Mouse (Mus musculus) erythroblast, embryonic 14.5 days (primary cell): Measurements from ENCODE around the gene Eaf1. TPM values are rescaled to one million over a fixed set of nuclear protein-coding genes. Genes with fewer than 3 reads are reported as not detected.

Source experiments
- H3K27me3 ChIP-seq: 2 replicates; pipeline ENCODE4 v1.6.1; 2012; ENCODE audit warnings: inconsistent platforms; ENCODE audit not compliant: control insufficient read depth
- H3K36me3 ChIP-seq: 2 replicates; pipeline ENCODE4 v1.6.1; 2012; ENCODE audit warnings: mild to moderate bottlenecking, inconsistent platforms; ENCODE audit not compliant: control insufficient read depth
- H3K4me1 ChIP-seq: 2 replicates; pipeline ENCODE4 v1.6.1; 2012; ENCODE audit warnings: inconsistent platforms; ENCODE audit not compliant: control insufficient read depth
- H3K4me3 ChIP-seq: replicated peaks from 2 replicates; pipeline ENCODE3; 2012; ENCODE audit warnings: moderate library complexity, mild to moderate bottlenecking, inconsistent platforms
- H3K9me3 ChIP-seq: 2 replicates; pipeline ENCODE4 v1.6.1; 2012; ENCODE audit warnings: low read length, inconsistent platforms, mixed read lengths; ENCODE audit not compliant: control insufficient read depth
- GATA1 ChIP-seq: IDR thresholded peaks from 2 replicates; pipeline ENCODE4 v1.6.1; 2012; ENCODE audit warnings: low read length, inconsistent platforms, mixed read lengths
- TAL1 ChIP-seq: IDR thresholded peaks from 3 replicates; pipeline ENCODE4 v1.6.1; 2012; ENCODE audit warnings: low read length, inconsistent platforms, mixed read lengths
- polyA plus RNA-seq: library from polyadenylated mRNA; stranded (reverse); fragments of >175 nt; gene quantifications from 2 replicates; pipeline ENCODE4 v1.2.3, GENCODE M21; 2012

The Eaf1 gene
- polyA plus RNA-seq, 1 experiment: 27.2 TPM

DNA sequence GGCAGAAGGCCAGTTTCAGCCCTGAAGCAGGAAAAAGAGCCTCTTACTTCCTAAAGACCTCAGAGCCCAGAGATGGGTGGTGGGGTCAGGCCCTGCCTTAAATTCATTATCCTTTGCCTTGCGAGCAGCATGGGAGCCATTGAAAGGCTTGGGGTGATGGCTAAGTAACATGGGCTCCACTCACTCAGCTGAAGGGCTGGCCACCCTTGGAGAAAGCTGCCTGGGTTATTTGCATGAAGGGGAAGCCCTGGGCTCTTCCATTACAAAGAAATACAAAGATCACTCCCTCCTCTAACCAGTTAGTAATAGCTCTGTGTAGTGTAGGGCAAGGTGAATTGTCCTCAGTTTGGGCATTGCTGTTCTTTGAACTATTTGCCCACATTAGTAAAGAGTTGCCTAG is 5.3 kb downstream of the Eaf1 start:
- no peak overlapping the region for H3K4me3 ChIP-seq
- H3K36me3 ChIP-seq: peaks cover 79% of the 10 kb centered on the region
- peaks cover 34% of the 10 kb centered on the region for H3K4me1 ChIP-seq
- no peaks in the 10 kb centered on the region for H3K9me3 ChIP-seq
- no peak for TF ChIP-seq TAL1
- no peak for TF ChIP-seq GATA1
- H3K27me3 ChIP-seq: no peaks in the 10 kb centered on the region

- Histone ChIP-seq H3K36me3 (peaks cover 100% of the 10 kb centered on the region), H3K9me3 (no peaks in the 10 kb centered on the region), H3K4me1 (peaks cover 6% of the 10 kb centered on the region), H3K4me3 (no peak overlapping the region), H3K27me3 (no peaks in the 10 kb centered on the region)
- TF ChIP-seq GATA1 (no peak), TAL1 (no peak)
Observed at GRCm38 (mm10) chr14:31503406-31503805, 9.2 kb downstream of the Eaf1 start.

DNA sequence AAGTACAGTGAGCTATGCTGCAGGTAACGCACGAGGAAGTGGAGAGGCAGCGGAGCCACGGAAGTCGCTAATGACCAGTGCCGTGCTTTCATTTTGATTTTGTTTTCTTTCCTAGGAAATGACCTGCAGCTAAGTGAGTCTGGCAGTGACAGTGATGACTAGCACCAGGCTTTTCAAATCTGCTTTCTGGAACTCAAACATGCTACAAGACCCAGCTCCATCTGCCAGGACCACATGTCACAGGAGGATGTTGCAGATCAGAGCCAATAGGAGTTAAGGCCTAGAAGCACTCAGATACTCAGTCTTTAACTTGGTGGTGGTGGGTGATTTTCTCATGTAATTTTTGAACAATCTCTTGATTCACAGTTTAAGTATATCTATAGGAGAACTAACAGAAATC is 12.3 kb downstream of the Eaf1 start:
- H3K36me3 ChIP-seq: peaks cover 95% of the 10 kb centered on the region
- H3K4me1 ChIP-seq: peaks cover 2% of the 10 kb centered on the region; the same call in 1 of the 2 replicates
- no peak for TF ChIP-seq GATA1
- TF ChIP-seq TAL1: no peak
- no peaks in the 10 kb centered on the region for H3K27me3 ChIP-seq
- no peaks in the 10 kb centered on the region for H3K9me3 ChIP-seq
- no peak overlapping the region for H3K4me3 ChIP-seq

DNA sequence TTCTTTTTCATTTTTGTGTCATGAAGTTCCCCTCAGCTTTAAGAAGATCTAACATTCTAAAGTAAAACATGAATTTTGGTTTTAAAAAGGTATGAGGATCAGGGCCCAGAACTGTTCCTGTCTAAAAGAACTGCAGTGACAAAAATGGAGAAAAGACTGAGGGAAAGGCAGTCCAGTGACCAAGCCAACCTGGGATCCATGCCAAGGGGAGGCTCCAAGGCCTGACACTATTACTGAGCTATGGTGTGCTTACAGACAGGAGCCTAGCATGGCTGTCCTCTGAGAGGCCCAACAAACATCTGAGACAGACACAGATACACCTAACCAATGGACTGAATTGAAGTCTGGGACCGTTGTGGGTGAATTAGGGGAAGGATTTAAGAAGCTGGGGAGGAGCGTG is 15.7 kb downstream of the Eaf1 start:
- Histone ChIP-seq H3K36me3 (peaks cover 70% of the 10 kb centered on the region), H3K27me3 (no peaks in the 10 kb centered on the region), H3K4me3 (no peak overlapping the region), H3K4me1 (no peaks in the 10 kb centered on the region), H3K9me3 (no peaks in the 10 kb centered on the region)
- TF ChIP-seq TAL1: no peak
- TF ChIP-seq GATA1: no peak

DNA sequence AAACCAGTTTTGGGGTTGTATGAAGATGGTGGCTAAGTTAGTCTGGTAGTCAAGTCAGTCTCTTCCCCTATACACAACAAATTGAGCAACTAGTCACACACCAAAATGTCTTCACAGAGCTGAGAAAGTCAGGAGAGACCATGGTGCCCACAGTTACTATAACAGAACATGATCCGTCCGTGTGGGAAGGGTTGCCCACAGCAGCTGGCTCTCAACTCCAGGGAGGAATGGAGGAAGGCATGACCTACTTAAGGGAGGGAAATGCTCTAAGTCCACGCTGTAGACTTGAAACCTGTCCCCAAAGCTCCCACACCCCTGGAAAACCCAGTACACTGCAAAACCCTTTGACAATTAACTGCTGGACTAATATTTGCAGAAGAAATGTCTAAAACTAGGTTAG is 16.1 kb downstream of the Eaf1 start:
- no peak overlapping the region for H3K4me3 ChIP-seq
- H3K4me1 ChIP-seq: no peaks in the 10 kb centered on the region
- TF ChIP-seq GATA1: no peak
- H3K36me3 ChIP-seq: peaks cover 66% of the 10 kb centered on the region
- H3K27me3 ChIP-seq: no peaks in the 10 kb centered on the region
- no peaks in the 10 kb centered on the region for H3K9me3 ChIP-seq

DNA sequence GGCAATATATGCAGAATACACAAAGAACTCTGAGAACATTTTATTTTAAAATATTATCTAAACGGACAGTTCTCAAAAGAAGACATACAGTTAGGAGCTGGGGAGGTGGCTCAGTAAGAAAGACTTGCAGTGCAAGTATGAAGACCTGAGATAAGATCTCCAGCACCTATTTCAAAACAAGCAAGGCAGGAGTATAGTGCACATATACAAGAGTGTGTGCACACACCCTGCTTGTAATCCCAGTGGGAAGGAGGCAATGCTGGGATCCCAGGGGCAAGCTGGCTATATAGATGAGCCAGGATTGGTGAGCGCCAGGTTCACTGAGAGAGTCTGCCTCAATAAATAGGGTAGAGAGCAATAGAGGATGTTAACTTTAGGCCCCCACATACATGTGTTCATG is 21.7 kb downstream of the Eaf1 start:
- Histone ChIP-seq H3K27me3 (no peaks in the 10 kb centered on the region), H3K36me3 (peaks cover 12% of the 10 kb centered on the region), H3K4me3 (no peak overlapping the region), H3K9me3 (no peaks in the 10 kb centered on the region), H3K4me1 (no peaks in the 10 kb centered on the region)
- TF ChIP-seq TAL1 (no peak), GATA1 (no peak)

- Histone ChIP-seq H3K4me1 (no peaks in the 10 kb centered on the region), H3K4me3 (no peak overlapping the region), H3K9me3 (no peaks in the 10 kb centered on the region), H3K27me3 (no peaks in the 10 kb centered on the region), H3K36me3 (no peaks in the 10 kb centered on the region; the same call in 1 of the 2 replicates)
- TF ChIP-seq GATA1: no peak
Observed at GRCm38 (mm10) chr14:31519165-31519564, 25.0 kb downstream of the Eaf1 start.

- no peaks in the 10 kb centered on the region for H3K36me3 ChIP-seq
- H3K9me3 ChIP-seq: no peaks in the 10 kb centered on the region
- H3K4me3 ChIP-seq: no peak overlapping the region
- no peaks in the 10 kb centered on the region for H3K27me3 ChIP-seq
- no peak for TF ChIP-seq GATA1
- no peak for TF ChIP-seq TAL1
- H3K4me1 ChIP-seq: no peaks in the 10 kb centered on the region
Observed at GRCm38 (mm10) chr14:31521318-31521717, 27.1 kb downstream of the Eaf1 start.

- H3K9me3 ChIP-seq: no peaks in the 10 kb centered on the region
- no peak for TF ChIP-seq TAL1
- no peak for TF ChIP-seq GATA1
- H3K4me1 ChIP-seq: peaks cover 5% of the 10 kb centered on the region
- H3K36me3 ChIP-seq: no peaks in the 10 kb centered on the region
- no peaks in the 10 kb centered on the region for H3K27me3 ChIP-seq
- H3K4me3 ChIP-seq: no peak overlapping the region
Observed at GRCm38 (mm10) chr14:31525040-31525810, 31.0 kb downstream of the Eaf1 start.

GRCm38 (mm10) chr14:31530847-31531246 is 36.6 kb downstream of the Eaf1 start:
- no peak overlapping the region for H3K4me3 ChIP-seq
- H3K27me3 ChIP-seq: peaks cover 4% of the 10 kb centered on the region
- H3K36me3 ChIP-seq: no peaks in the 10 kb centered on the region

More at GRCm38 (mm10) chr14:31530847-31531246, 36.6 kb downstream of the Eaf1 start:
- TF ChIP-seq GATA1: no peak
- no peak for TF ChIP-seq TAL1
- peaks cover 5% of the 10 kb centered on the region for H3K4me1 ChIP-seq
- no peaks in the 10 kb centered on the region for H3K9me3 ChIP-seq
